Mouse (Mus musculus): ENCODE measurements around the gene Gm10477.

DNA sequence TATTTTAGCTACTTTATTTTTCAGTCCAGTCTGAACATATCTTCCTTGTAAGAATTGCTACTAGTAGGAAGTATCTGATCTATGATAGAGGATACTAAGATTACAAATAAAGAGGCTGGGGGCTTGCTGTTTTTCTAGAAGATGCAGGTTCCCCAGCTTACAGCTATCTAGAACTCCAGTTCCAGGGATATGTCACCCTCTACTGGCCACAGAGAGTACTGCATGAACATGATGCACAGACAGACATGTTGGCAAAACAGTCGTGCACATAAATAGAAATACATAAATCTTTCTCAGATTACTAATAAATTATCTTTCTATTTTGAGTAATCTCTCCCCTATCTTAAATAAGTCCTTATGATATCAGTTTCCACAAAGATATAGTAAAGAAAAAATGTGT is 34.8 kb upstream of the Gm10477 start:
- TF ChIP-seq POLR2A (IDR thresholded peaks at IDR 0.05; ENCODE audit: low read depth, low read length) (no peak), CTCF (IDR thresholded peaks at IDR 0.05; ENCODE audit: extremely low read depth, insufficient read length, insufficient replicate concordance, low read depth, low read length) (no peak)

Data from small intestine, adult 2 months (tissue).